In the genomic region with DNA sequence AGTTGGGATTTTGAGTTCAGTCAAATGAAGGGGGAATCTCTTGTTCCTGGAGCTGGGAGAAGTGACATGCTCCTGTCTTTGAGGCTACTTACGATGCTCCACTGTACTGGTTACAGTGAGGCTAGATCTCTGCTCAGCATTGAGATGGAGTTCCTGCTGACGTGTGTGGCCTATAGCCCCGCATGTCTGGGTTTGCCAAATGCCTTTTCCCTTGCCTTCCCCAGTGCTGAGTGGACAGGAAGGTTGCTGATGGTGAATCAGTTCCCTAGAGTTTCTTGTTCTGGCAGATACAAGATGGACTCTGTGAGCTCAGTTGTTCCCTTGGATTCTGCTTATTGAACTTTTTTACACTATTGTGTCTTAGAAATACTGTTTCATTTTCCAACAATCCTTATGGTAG, we compare ENCODE assay signal across 13 mouse cellular contexts. TPM values are rescaled to one million over a fixed set of nuclear protein-coding genes. Genes with fewer than 3 reads are reported as not detected.
DNase-seq lines count a peak whose midpoint lies in the region; ATAC-seq and TF ChIP-seq lines count a peak whose summit lies in the region.
"Had no signal": no experiment of that assay in that cellular context is flagged by ENCODE, and none has a peak within 500 bp of the region (broad histone marks: within the 10 kb centered on the region; RNA-seq: fewer than 3 reads in every experiment).

No protein-coding gene starts in this region.

- H3K4me2 ChIP-seq in intestine, embryonic 14.5 days (ENCODE audit: low read length), result peak overlapping the region; percentile 68; the same call in 1 of the 2 replicates
- H3K4me2 ChIP-seq in intestine, postnatal 0 days (replicated peaks; ENCODE audit: low read depth), result no peak overlapping the region
- H3K4me2 ChIP-seq in embryonic facial prominence, embryonic 13.5 days, result peak overlapping the region; percentile 24

- no peaks in the 10 kb centered on the region for H3K27me3 ChIP-seq in intestine, embryonic 14.5 days (replicated peaks; ENCODE audit: control insufficient read depth, insufficient read depth, low read length)
- H3K27me3 ChIP-seq in intestine, postnatal 0 days (replicated peaks; ENCODE audit: control insufficient read depth, insufficient read depth, low read length), result no peaks in the 10 kb centered on the region
- no peaks in the 10 kb centered on the region for H3K27me3 ChIP-seq in embryonic facial prominence, embryonic 13.5 days
- H3K27me3 ChIP-seq: embryonic facial prominence, embryonic 15.5 days had no signal

- no peak overlapping the region for H3K27ac ChIP-seq in intestine, embryonic 14.5 days (ENCODE audit: low read depth)
- no peak overlapping the region for H3K27ac ChIP-seq in intestine, postnatal 0 days (ENCODE audit: low read depth, low read length)
- H3K27ac ChIP-seq in embryonic facial prominence, embryonic 13.5 days, result no peak overlapping the region

- TF ChIP-seq CTCF in intestine, postnatal 0 days (IDR thresholded peaks at IDR 0.05; ENCODE audit: low read depth), result no peak

- ATAC-seq in CD4-positive, CD25-positive, alpha-beta regulatory T cell, adult 4 months, result no peak
- ATAC-seq in intestine, embryonic 14.5 days (replicated peaks; ENCODE audit: low FRiP score, low TSS enrichment, low read depth), result no peak
- ATAC-seq in intestine, postnatal 0 days, result no peak
- no peak for ATAC-seq in embryonic facial prominence, embryonic 13.5 days (ENCODE audit: insufficient number of reproducible peaks, insufficient read depth, low FRiP score, low TSS enrichment, low read depth)

- H3K9me3 ChIP-seq in intestine, embryonic 14.5 days (ENCODE audit: control insufficient read depth, low read length), result no peaks in the 10 kb centered on the region
- H3K9me3 ChIP-seq in intestine, postnatal 0 days (ENCODE audit: control insufficient read depth), result no peaks in the 10 kb centered on the region
- H3K9me3 ChIP-seq in embryonic facial prominence, embryonic 13.5 days, result peaks cover 3% of the 10 kb centered on the region; the same call in 1 of the 2 replicates
- H3K9me3 ChIP-seq: embryonic facial prominence, embryonic 15.5 days had no signal

- H3K36me3 ChIP-seq in intestine, embryonic 14.5 days (ENCODE audit: control insufficient read depth, insufficient read depth, low read length), result peaks cover 12% of the 10 kb centered on the region
- H3K36me3 ChIP-seq in intestine, postnatal 0 days (ENCODE audit: control insufficient read depth, insufficient read depth), result peaks cover 8% of the 10 kb centered on the region
- peaks cover 18% of the 10 kb centered on the region for H3K36me3 ChIP-seq in embryonic facial prominence, embryonic 13.5 days

- peak; percentile 4 for DNase-seq in CD4-positive, CD25-positive, alpha-beta regulatory T cell, adult 2 months (ENCODE audit: low read depth, low spot score)
- DNase-seq in intestine, embryonic 14.5 days (ENCODE audit: low spot score), result no peak
- DNase-seq in 3134 (ENCODE audit: extremely low read depth, insufficient read length, low spot score), result peak; percentile 39
- DNase-seq in thymus, postnatal 25 days, result no peak
- no peak for DNase-seq in urinary bladder, adult 2 months (ENCODE audit: low spot score)
- DNase-seq: cerebellum, adult 9-11 months; gastrocnemius, postnatal 10 days; left cerebral cortex, postnatal 4 days; thymus, postnatal 36 days had no signal

- H3K4me3 ChIP-seq in intestine, embryonic 14.5 days (ENCODE audit: low read depth, low read length), result no peak overlapping the region
- H3K4me3 ChIP-seq in intestine, postnatal 0 days (ENCODE audit: low read depth, low read length), result no peak overlapping the region
- no peak overlapping the region for H3K4me3 ChIP-seq in embryonic facial prominence, embryonic 13.5 days

- WGBS in intestine, embryonic 14.5 days, result 62% methylated on average over 3 of the region's 3 CpGs
- WGBS in intestine, postnatal 0 days, result 69% methylated on average over 3 of the region's 3 CpGs
- 57% methylated on average over 3 of the region's 3 CpGs for WGBS in embryonic facial prominence, embryonic 13.5 days

- H3K9ac ChIP-seq in intestine, embryonic 14.5 days (ENCODE audit: low read length), result no peak overlapping the region
- H3K9ac ChIP-seq in intestine, postnatal 0 days (ENCODE audit: low read depth, low read length), result no peak overlapping the region
- H3K9ac ChIP-seq in embryonic facial prominence, embryonic 13.5 days, result 0 out of 2 replicates have a peak overlapping the region, but pooled peaks have one; percentile 22

- H3K4me1 ChIP-seq in intestine, embryonic 14.5 days (replicated peaks; ENCODE audit: control insufficient read depth, insufficient read depth, low read length), result peaks cover 6% of the 10 kb centered on the region; the same call in 1 of the 2 replicates
- no peaks in the 10 kb centered on the region for H3K4me1 ChIP-seq in intestine, postnatal 0 days (replicated peaks; ENCODE audit: control insufficient read depth, insufficient read depth, low read length)
- H3K4me1 ChIP-seq in embryonic facial prominence, embryonic 13.5 days, result peaks cover 14% of the 10 kb centered on the region

RNA-seq across cellular contexts. Expression of gene Slc10a7, which starts 1.8 kb away (rescaled TPM):
- 10 to 100 TPM; 13.3 to 18.2 TPM for polyA plus RNA-seq in CD4-positive, CD25-positive, alpha-beta regulatory T cell, adult 4 months (2017; shearing (Covaris generic))
- polyA plus RNA-seq in intestine, embryonic 14.5 days (2014; fragmentation: Nextera tagmentation; extraction: Ambion mirVana), result 11.1 and 12.2 TPM in 2 replicates
- polyA plus RNA-seq in intestine, postnatal 0 days (2015; fragmentation: Nextera tagmentation; extraction: Ambion mirVana), result 7.4 and 7.5 TPM in 2 replicates
- 17.6 and 21.7 TPM in 2 replicates for polyA plus RNA-seq in embryonic facial prominence, embryonic 13.5 days (2015; fragmentation: Nextera tagmentation; extraction: Ambion mirVana)
- 10.5 and 11.5 TPM in 2 replicates for polyA plus RNA-seq in urinary bladder, adult 2 months (2012; rRNA removed)

RNA-seq across cellular contexts. Expression of gene Rbmxl1, which starts 2.2 kb away (rescaled TPM):
- polyA plus RNA-seq in CD4-positive, CD25-positive, alpha-beta regulatory T cell, adult 4 months (2017; shearing (Covaris generic)), result 10 to 100 TPM; 93.7 to 95.4 TPM
- 228 and 256 TPM in 2 replicates for polyA plus RNA-seq in intestine, embryonic 14.5 days (2014; fragmentation: Nextera tagmentation; extraction: Ambion mirVana)
- 57.9 and 59.1 TPM in 2 replicates for polyA plus RNA-seq in intestine, postnatal 0 days (2015; fragmentation: Nextera tagmentation; extraction: Ambion mirVana)
- polyA plus RNA-seq in embryonic facial prominence, embryonic 13.5 days (2015; fragmentation: Nextera tagmentation; extraction: Ambion mirVana), result 280 and 282 TPM in 2 replicates
- polyA plus RNA-seq in urinary bladder, adult 2 months (2012; rRNA removed), result 50.5 and 58.4 TPM in 2 replicates

Comparison
In these comparisons a context has a peak if more than half of its experiments do, and no peak if none do; other contexts are left out.
1. DNase-seq: peak in CD4-positive, CD25-positive, alpha-beta regulatory T cell, adult 2 months (single experiment) and 3134 (single experiment); none in intestine, embryonic 14.5 days (single experiment), thymus, postnatal 25 days (single experiment) and urinary bladder, adult 2 months (single experiment).